Mouse (Mus musculus) kidney, postnatal 0 days (tissue): ENCODE data around the gene Abraxas1. TPM values are rescaled to one million over a fixed set of nuclear protein-coding genes. Genes with fewer than 3 reads are reported as not detected.

Experiments used
- ATAC-seq: fragments of 200-750 bp; cut with Nextera tagmentation; replicated peaks from 2 replicates; pipeline ENCODE4 v1.8.0; 2017; ENCODE audit warnings: low read depth, moderate number of reproducible peaks, moderate TSS enrichment, moderate library complexity; ENCODE audit not compliant: low FRiP score
- DNase-seq: peaks from one replicate; pipeline ENCODE4 v3.0.0-alpha.2; 2016; ENCODE audit warnings: low spot score
- H3K27ac ChIP-seq: fragments of 300-500 bp; sonication (generic); 2 replicates; pipeline ENCODE4 v1.5.1; 2014; ENCODE audit warnings: mild to moderate bottlenecking
- H3K27me3 ChIP-seq: fragments of 300-500 bp; sonication (generic); 2 replicates; pipeline ENCODE4 v1.6.1; 2014; ENCODE audit warnings: low read length, mixed read lengths; ENCODE audit not compliant: insufficient read depth
- H3K36me3 ChIP-seq: fragments of 300-500 bp; sonication (generic); 2 replicates; pipeline ENCODE4 v1.6.1; 2014; ENCODE audit warnings: low read length, mixed read lengths; ENCODE audit not compliant: insufficient read depth
- H3K4me1 ChIP-seq: fragments of 300-500 bp; sonication (generic); replicated peaks from 2 replicates; pipeline ENCODE4 v1.6.1; 2014; ENCODE audit warnings: antibody characterized with exemption, low read length, mixed read lengths; ENCODE audit not compliant: insufficient read depth
- H3K4me2 ChIP-seq: fragments of 300-500 bp; sonication (generic); 2 replicates; pipeline ENCODE4 v1.6.1; 2014; ENCODE audit warnings: mild to moderate bottlenecking, low read length, moderate library complexity, mixed read lengths
- H3K4me3 ChIP-seq: fragments of 300-500 bp; sonication (generic); replicated peaks from 2 replicates; pipeline ENCODE4 v1.5.1; 2014; ENCODE audit warnings: low read depth, low read length
- H3K9ac ChIP-seq: fragments of 300-500 bp; sonication (generic); 2 replicates; pipeline ENCODE4 v1.6.1; 2014; ENCODE audit warnings: low read depth, low read length
- H3K9me3 ChIP-seq: fragments of 300-500 bp; sonication (generic); replicated peaks from 2 replicates; pipeline ENCODE4 v1.6.1; 2016; ENCODE audit warnings: low read length, inconsistent platforms, mixed read lengths
- CTCF ChIP-seq: IDR thresholded peaks from 2 replicates; pipeline ENCODE4 v1.5.1; 2016; ENCODE audit warnings: antibody characterized with exemption, low read depth, mild to moderate bottlenecking, moderate library complexity
- WGBS: fragments of 180-500 bp; shearing (Covaris S2); extraction: QIAGEN DNeasy Blood & Tissue Kit; methylation state at CpG from one replicate; pipeline ENCODE4 v1.1.7; 2014; 5-methylcytosine and 5-hydroxymethylcytosine counted together
- polyA plus RNA-seq: library from polyadenylated mRNA; unstranded; fragments of >200 nt; fragmentation: Nextera tagmentation; extraction: Ambion mirVana; gene quantifications from 2 replicates; pipeline ENCODE4 v1.2.1, GENCODE M21; 2015

The Abraxas1 gene
- polyA plus RNA-seq, 1 experiment from 2014 or later, result 24.7 TPM

DNA sequence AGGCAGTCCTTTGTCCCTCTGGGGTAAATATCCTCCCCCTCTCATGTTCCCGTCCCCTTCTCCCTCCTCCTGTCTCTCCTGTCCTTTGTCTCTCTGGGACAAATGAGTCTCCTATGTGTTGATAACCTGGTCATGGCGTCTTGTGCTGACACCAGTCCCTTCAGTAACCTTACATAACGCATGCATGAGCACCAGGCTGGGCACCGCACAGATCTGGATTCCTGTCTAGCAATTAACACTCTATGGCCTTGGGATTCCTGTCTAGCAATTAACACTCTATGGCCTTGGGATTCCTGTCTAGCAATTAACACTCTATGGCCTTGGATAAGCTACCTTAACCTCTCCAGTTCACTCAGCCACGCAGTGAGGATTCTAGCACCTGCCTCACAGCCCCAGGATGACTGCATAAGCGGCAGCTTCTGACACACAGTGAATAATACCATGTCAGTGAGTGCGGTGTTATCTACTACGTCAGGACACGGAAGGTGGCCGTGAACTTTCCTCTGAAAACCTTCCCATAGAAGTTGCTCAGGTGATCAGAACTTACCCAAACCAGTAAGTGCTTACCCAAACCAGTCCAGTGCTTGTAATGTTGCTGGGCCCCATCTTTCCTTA lies 60.6 kb downstream of the Abraxas1 start:
- H3K36me3 ChIP-seq, result peaks cover 11% of the 10 kb centered on the region
- TF ChIP-seq CTCF, result no peak
- H3K9me3 ChIP-seq, result no peaks in the 10 kb centered on the region; the same call in 1 of the 2 replicates
- no peak overlapping the region for H3K4me2 ChIP-seq
- no peaks in the 10 kb centered on the region for H3K27me3 ChIP-seq
- no peak for DNase-seq
- H3K9ac ChIP-seq, result no peak overlapping the region
- WGBS, result 75% methylated on average over 10 of the region's 10 CpGs
- no peaks in the 10 kb centered on the region for H3K4me1 ChIP-seq
- no peak for ATAC-seq
- no peak overlapping the region for H3K4me3 ChIP-seq
- no peak overlapping the region for H3K27ac ChIP-seq

DNA sequence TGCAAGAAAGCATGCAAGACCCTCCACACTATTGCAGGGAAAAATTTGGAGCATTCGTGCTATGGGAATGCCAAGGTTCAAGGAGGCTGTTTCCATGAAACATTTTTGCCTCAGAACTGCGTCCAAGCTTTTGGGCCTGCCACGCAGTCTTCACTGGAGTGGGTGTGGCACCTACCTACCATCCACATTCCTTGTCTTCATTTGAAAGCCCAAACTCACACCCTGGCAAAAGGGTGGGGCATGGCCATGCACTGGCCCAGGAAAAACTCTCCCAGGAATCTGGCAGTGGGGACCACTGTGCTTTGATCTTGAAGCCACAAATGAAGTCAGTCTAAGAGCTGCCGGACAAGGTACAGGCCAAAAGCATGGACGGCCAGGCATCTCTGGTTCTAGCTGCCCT lies 62.6 kb downstream of the Abraxas1 start:
- 95% methylated on average over 5 of the region's 5 CpGs for WGBS
- Histone ChIP-seq H3K36me3 (no peaks in the 10 kb centered on the region), H3K4me3 (no peak overlapping the region), H3K9ac (no peak overlapping the region), H3K27me3 (no peaks in the 10 kb centered on the region), H3K27ac (no peak overlapping the region), H3K9me3 (no peaks in the 10 kb centered on the region; the same call in 1 of the 2 replicates), H3K4me1 (no peaks in the 10 kb centered on the region), H3K4me2 (no peak overlapping the region)
- ATAC-seq (no peak), DNase-seq (no peak)
- no peak for TF ChIP-seq CTCF

Other genes starting within 250 kb of the Abraxas1 start
- gene Plac8, start 248.7 kb downstream of the Abraxas1 start, polyA plus RNA-seq, result 146 and 169 TPM in 2 replicates
- gene Coq2, start 145.8 kb downstream of the Abraxas1 start, polyA plus RNA-seq, result 62.0 and 64.6 TPM in 2 replicates
- gene Hpse, start 101.2 kb downstream of the Abraxas1 start, polyA plus RNA-seq, result 2.2 and 2.4 TPM in 2 replicates
- 9.5 and 9.6 TPM in 2 replicates for gene Helq, start 22.4 kb downstream of the Abraxas1 start, polyA plus RNA-seq
- 187 and 217 TPM in 2 replicates for gene Mrps18c, start 22.3 kb downstream of the Abraxas1 start, polyA plus RNA-seq
- 1.6 and 2.6 TPM in 2 replicates for gene Gpat3, start 24.7 kb upstream of the Abraxas1 start, polyA plus RNA-seq